ENCODE assay signal across 17 mouse cellular contexts in genomic region chr8:78771256-78771655, GRCm38 (mm10). TPM values are rescaled to one million over a fixed set of nuclear protein-coding genes. Genes with fewer than 3 reads are reported as not detected.
DNase-seq lines count a peak whose midpoint lies in the region; ATAC-seq lines count a peak whose summit lies in the region.
"Had no signal": no experiment of that assay in that cellular context is flagged by ENCODE, and none has a peak within 500 bp of the region (broad histone marks: within the 10 kb centered on the region; RNA-seq: fewer than 3 reads in every experiment).

No protein-coding gene starts in this region.

- no peak overlapping the region for H3K4me2 ChIP-seq in kidney, embryonic 14.5 days (replicated peaks; ENCODE audit: low read depth, low read length)
- H3K4me2 ChIP-seq: hindbrain, embryonic 12.5 days; liver, embryonic 13.5 days; midbrain, embryonic 13.5 days; neural tube, embryonic 13.5 days; stomach, embryonic 15.5 days had no signal

- H3K36me3 ChIP-seq in kidney, embryonic 14.5 days (ENCODE audit: control insufficient read depth, insufficient read depth, low read length): no peaks in the 10 kb centered on the region
- H3K36me3 ChIP-seq: hindbrain, embryonic 12.5 days; liver, embryonic 13.5 days; midbrain, embryonic 13.5 days; neural tube, embryonic 13.5 days; stomach, embryonic 15.5 days had no signal

- 71% methylated on average over 7 of the region's 7 CpGs for WGBS in kidney, embryonic 14.5 days

- H3K4me3 ChIP-seq in kidney, embryonic 14.5 days (ENCODE audit: low read length): no peak overlapping the region
- H3K4me3 ChIP-seq: erythroblast, embryonic 14.5 days; hindbrain, embryonic 12.5 days; liver, embryonic 13.5 days; midbrain, embryonic 13.5 days; neural tube, embryonic 13.5 days; stomach, embryonic 15.5 days had no signal

- no peaks in the 10 kb centered on the region for H3K27me3 ChIP-seq in kidney, embryonic 14.5 days (ENCODE audit: control insufficient read depth, insufficient read depth, low read length)
- H3K27me3 ChIP-seq: hindbrain, embryonic 12.5 days; liver, embryonic 13.5 days; midbrain, embryonic 13.5 days; neural tube, embryonic 13.5 days; stomach, embryonic 15.5 days had no signal

- H3K9me3 ChIP-seq in kidney, embryonic 14.5 days (ENCODE audit: control insufficient read depth, low read length): no peaks in the 10 kb centered on the region
- H3K9me3 ChIP-seq: hindbrain, embryonic 12.5 days; liver, embryonic 13.5 days; midbrain, embryonic 13.5 days; neural tube, embryonic 13.5 days; stomach, embryonic 15.5 days had no signal

- DNase-seq in adrenal gland, adult 2 months: peak; percentile 30
- DNase-seq in adrenal gland, adult 18-20 months (ENCODE audit: low spot score in 2 of 2): no peak
- no peak for DNase-seq in kidney, adult 11 months
- DNase-seq in R1 (ENCODE audit: low read depth, low spot score): peak; percentile 23
- peak; percentile 17 for DNase-seq in lung, postnatal 36 days
- DNase-seq in left cerebral cortex, adult 9 months (ENCODE audit: low spot score in 2 of 2): no peak
- no peak for DNase-seq in spleen, postnatal 10 days (ENCODE audit: low spot score in 2 of 2)
- DNase-seq: cerebellum, postnatal 25 days; kidney, postnatal 36 days; liver, embryonic 13.5 days; right cerebral cortex, adult 18-20 months had no signal

- H3K27ac ChIP-seq in kidney, embryonic 14.5 days (ENCODE audit: low read depth, low read length): no peak overlapping the region
- H3K27ac ChIP-seq: hindbrain, embryonic 12.5 days; liver, embryonic 13.5 days; midbrain, embryonic 13.5 days; neural tube, embryonic 13.5 days; stomach, embryonic 15.5 days had no signal

- H3K9ac ChIP-seq in kidney, embryonic 14.5 days (ENCODE audit: low read depth, low read length): no peak overlapping the region
- H3K9ac ChIP-seq: hindbrain, embryonic 12.5 days; liver, embryonic 13.5 days; midbrain, embryonic 13.5 days; neural tube, embryonic 13.5 days; stomach, embryonic 15.5 days had no signal

- H3K4me1 ChIP-seq in kidney, embryonic 14.5 days (ENCODE audit: control insufficient read depth, insufficient read depth, low read length): no peaks in the 10 kb centered on the region
- H3K4me1 ChIP-seq: hindbrain, embryonic 12.5 days; liver, embryonic 13.5 days; midbrain, embryonic 13.5 days; neural tube, embryonic 13.5 days; stomach, embryonic 15.5 days had no signal

- ATAC-seq in kidney, embryonic 14.5 days (ENCODE audit: low FRiP score, low TSS enrichment): 0 out of 2 replicates have a peak, but pooled peaks have one; percentile 52
- ATAC-seq: midbrain, embryonic 13.5 days had no signal

RNA-seq across cellular contexts. Expression of gene Lsm6, which starts 49.7 kb away (rescaled TPM):
- 100 to 1,000 TPM; 134 to 163 TPM for total RNA-seq in adrenal gland, adult 2 months (2021)
- polyA plus RNA-seq in adrenal gland, adult 2 months (2012; rRNA removed): 3.5 and 4.0 TPM in 2 replicates
- total RNA-seq in adrenal gland, adult 18-20 months (2021): 100 to 1,000 TPM; 101 to 136 TPM
- polyA plus RNA-seq in kidney, embryonic 14.5 days (2014; fragmentation: Nextera tagmentation; extraction: Ambion mirVana): 237 and 312 TPM in 2 replicates

Comparison
In these comparisons a context has a peak if more than half of its experiments do, and no peak if none do; other contexts are left out.
1. DNase-seq: peak in adrenal gland, adult 2 months (single experiment), R1 (single experiment) and lung, postnatal 36 days (single experiment); none in adrenal gland, adult 18-20 months (0 of 2), kidney, adult 11 months (single experiment), left cerebral cortex, adult 9 months (0 of 2) and spleen, postnatal 10 days (0 of 2).